Mouse (Mus musculus) spleen, postnatal 14 days (tissue): ENCODE data around the gene Rnf223.

Experiments
- DNase-seq, 2 experiments: peaks; one replicate each; pipeline ENCODE4 v3.0.0; 2021 to 2022; ENCODE audit warnings: low spot score in 2 of 2

Rnf223 gene

DNA sequence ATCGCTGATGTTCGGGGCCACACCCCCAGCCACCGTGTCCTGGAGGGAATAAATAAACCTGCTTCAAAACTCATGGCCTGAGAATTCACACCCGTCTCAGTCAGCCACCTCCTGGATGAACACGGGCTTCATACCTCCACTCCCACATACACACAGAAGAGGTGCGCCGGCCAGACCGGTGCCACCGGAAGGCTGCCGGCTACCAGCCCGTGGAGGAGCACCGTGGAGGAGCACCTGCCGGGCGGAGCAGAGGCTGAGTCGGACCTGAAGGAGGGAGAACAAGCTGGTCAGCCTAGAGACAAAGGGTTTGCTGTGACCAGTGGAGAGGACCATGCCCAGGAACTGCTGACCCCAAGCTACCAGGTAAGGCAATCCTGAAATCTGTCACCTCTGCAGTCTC lies at the start of gene Rnf223:
TSS of gene Rnf223 (plus strand) at position 78 of the 400 bp plus-strand sequence.
- DNase-seq, result no peak

DNA sequence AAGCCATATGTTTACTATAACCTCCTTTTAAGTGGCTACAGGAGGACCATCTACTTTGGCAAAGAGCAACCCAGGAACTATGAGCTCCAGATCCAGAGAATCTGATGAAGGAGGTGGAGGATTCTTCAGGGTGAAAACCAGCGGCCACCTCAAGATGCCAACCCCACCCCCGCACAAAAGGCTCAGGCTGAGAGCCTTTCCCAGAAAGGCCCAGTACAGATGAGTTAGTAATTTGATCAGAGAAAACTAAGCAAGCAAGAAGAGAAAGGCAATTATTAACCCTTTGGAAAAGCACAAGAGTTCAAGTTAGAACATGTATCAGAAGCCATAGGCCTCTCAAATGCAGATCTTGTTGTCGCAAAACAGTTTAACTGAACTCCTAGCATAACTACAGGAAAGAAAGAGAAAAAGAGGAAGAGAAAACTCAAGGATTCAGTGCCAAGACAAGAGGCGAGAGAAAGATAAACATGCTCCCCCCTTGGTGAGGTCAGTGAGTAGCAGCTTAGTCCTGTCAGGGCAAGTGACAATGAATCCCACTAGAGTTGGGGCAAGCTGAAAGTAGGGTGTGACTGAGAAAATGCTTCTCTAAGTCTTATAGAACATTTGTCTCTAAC lies 47.6 kb upstream of the Rnf223 start:
- DNase-seq, result no peak

GRCm38 (mm10) chr4:156083348-156083747 lies 47.0 kb upstream of the Rnf223 start:
- no peak for DNase-seq

DNA sequence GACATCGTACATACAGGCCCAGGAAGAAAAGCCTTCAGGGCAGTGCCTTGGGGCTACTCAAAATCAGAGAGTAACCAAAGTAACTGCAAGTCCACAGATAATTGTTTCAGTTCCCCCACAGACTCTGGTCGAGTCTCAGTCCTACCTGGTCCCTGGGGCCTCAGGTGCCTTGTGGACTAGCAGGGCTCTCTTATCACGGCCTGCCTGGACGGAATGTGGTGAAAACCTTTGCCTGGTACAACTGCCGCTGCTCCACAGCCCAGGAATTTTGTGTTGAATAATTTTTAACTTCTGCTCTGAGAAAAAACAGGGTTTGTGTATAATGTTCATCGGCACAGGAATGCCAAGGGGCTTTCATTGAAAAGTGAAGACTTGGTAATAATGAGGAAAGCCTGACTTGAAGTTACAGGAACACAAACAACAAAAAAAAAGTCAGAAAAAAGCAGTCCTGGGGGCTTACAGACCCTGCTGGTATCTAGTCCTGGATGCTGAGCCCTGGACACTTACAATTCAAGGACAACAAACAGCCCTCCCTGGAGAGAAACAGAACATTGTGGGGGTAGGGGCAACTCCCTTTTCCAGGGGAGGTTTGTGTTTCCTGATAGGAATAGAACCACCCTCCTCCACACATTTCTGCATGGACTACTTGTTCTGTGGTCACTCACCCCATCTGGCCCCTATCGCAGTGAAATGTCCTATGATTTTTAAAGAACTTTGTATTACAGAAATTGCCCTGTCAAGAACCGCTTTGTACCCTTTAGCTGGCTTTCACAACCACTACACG lies 46.0 kb upstream of the Rnf223 start:
- no peak for DNase-seq

- no peak for DNase-seq
These were observed 45.1 kb upstream of the Rnf223 start for GRCm38 (mm10) chr4:156085256-156085655.

DNA sequence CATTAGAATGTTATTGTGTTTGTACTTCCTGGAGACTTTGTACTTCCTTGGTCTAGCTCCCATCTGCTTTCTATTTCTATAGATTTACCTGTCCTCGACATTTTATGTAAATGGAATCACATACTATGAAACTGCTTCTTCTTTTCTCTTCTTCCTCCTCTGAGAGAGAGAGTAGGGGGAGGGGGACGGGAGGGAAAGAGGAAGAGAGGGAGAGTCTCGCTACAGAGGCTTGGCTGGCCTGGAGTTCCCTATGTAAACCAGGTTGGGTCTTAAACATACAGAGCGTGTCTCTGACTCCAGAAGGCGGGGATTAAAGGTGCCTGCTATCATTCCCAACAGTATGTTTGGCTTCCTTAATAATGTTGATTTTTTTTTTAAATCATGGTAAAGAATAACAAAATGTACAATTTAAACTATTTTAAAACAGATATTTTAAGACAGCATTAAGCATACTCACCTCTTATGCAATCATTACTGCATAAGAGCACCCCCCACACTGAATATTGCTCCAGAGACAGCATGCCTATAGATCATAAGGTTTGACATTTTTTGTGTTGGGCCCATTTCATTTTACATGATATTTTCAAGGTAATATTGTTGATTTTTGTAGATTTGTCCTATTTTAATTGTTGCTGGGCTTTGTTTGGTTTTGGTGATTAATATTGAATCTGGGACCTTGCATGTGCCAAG lies 42.8 kb upstream of the Rnf223 start:
- DNase-seq, result no peak

DNA sequence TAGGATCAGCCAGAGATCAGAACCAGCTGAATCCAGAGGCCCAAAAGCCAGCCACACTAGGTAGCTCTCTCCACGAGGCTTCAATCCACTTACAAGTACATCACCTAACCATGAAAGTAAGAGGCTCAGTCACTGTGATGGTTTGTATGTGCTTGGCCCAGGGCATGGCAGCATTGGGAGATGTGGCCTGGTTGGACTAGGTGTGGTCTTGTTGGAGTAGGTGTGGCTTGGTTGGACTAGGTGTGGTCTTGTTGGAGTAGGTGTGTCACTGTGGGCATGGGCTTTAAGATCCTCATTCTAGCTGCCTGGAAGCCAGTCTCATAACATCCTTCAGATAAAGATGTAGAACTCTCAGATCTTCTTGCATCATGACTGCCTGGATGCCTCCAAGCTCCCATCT lies 39.1 kb upstream of the Rnf223 start:
- DNase-seq, result no peak

GRCm38 (mm10) chr4:156092765-156093164 lies 37.5 kb upstream of the Rnf223 start:
- DNase-seq, result no peak

- no peak for DNase-seq
These were observed 36.6 kb upstream of the Rnf223 start for GRCm38 (mm10) chr4:156093758-156094157.

DNA sequence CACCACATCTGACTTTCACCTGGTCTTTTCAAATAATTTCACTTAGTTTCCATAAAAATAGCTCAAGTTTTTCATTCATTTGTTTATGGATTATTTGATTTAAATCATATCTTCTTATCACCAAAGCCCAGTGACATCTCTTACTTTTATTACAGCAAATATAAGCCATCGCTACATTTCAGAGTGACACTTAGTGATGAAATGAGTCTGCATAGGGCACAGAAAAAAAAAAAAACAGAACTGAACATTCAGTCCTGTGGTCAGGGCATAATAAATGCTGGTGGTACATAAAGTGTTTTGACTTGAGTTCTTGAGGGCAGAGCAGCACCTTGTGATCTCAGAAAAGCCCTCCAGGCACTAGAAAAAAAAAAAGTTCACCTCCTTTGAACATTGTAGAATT lies 34.1 kb upstream of the Rnf223 start:
- DNase-seq, result no peak

- DNase-seq, result no peak
These were observed 32.4 kb upstream of the Rnf223 start for GRCm38 (mm10) chr4:156097770-156098366.

DNA sequence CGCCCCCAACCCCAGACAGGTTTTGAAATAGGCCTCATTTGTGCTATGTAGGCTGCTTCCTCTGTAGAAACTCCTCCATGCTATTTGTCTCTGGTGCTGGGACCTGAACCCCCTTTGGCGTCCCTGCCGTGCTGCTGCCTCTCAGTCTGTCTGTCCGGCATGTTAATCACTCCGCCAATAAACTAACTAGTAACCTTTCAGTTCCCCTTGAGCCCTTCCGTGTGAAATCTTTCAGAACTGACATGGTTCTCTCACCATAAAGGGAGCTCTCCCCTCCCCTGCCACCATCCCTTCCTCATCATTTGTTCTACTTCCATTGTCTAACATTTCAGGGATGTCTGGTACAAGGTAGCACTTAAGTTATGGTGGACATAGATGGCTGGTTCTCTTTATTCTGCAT lies 30.9 kb upstream of the Rnf223 start:
- DNase-seq, result no peak

DNA sequence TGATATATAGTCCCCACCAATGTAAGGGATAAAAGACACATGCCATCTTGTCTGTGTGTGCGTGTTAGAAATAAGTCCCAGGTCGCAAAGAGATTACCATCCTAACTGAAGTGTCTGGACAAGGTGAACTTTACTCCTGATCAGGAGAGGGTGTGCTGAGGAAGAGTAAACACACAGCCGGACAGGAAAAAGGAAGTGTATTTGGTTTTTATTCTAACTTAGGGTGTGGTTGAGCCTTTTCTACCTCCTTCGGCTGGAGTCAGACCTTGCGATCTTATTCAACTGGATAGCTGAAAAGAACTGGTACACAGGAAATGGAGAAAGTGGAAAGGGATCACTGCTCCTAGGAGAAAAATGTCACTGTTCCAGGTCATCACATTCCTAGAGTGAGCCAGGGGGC lies 29.8 kb upstream of the Rnf223 start:
- DNase-seq, result no peak

DNA sequence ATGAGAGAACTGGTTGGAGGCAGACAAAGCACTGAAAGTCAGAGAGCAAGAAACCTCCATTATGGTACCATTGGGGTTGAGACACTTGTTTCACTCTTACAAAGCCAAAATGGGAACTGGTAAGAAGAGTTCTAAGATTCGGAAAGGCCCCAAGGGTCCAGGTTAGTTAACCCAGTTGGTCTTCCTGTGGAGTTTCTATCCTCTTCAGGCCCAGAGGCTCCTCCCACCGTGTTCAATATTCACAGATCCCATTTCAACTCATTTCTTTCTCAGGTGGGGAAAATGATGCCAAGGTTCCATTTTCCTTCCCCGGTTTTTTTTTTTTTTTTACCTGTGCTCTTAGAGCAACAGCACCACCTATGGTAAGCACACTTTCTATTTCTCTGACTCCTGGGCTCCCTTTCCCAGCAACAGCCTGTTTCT lies 28.8 kb upstream of the Rnf223 start:
- DNase-seq, result no peak

DNA sequence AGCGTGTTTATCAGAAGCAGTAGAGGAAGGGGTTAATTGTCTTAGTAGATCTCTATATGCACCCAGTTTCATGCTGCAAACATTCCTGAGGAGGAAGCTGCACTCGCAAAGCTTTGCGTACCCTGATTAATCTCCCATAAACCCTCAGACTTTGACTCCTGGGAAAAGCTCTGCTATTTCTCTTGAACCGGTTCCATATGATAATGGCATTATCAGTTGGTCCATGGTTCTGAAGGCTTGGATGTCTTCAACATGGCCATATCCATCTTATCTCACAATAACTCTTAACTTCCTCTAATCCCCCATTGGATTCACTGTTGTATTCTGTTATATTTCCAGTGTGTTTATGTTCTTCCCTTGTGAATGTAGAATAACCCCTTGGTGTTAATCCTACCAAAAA lies 27.0 kb upstream of the Rnf223 start:
- DNase-seq, result no peak

- DNase-seq, result peak in 1 of 2 experiments; percentile 35
These were observed 21.4 kb upstream of the Rnf223 start for GRCm38 (mm10) chr4:156108606-156109546.

DNA sequence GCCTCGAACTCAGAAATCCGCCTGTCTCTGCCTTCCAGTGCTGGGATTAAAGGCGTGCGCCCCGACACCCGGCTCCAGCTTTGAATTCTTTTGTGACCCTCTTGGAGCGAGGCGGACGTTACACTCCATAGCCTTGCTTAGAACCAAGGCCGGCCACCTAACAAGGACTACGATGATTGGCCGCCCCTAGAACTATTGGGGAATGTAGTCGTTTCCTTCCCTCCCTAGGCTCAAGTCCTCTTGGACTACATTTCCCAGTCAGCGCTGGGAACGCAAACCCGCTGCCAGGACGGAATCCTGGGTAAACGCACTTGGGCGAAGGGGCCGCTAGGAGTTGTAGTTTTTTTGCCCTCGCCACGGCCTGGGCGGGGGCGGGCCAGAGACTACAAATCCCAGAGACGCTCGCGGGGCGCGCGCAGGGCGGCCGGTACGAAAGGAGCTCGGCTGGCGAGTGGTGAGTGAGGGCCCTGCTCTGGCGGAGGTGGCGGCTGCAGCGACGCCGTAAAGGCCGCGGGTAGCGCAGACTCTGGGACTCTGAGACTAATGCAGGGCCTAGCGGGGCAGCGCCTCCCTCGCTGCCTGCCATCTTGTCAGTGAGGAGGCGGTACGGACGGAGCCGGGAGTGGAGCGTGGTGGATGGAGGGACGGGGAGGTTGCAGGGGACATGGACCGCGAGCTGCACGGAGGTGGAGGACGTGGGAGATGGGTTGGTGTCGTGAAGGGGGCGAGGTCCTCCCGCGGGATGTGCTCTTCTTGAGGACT lies 20.6 kb upstream of the Rnf223 start, which contains the start of gene 9430015G10Rik:
TSS of gene 9430015G10Rik (plus strand) at position 413 of the 762 bp plus-strand sequence.
- DNase-seq, result peak; percentile 94 to 96

GRCm38 (mm10) chr4:156124077-156124476 lies 6.2 kb upstream of the Rnf223 start:
- DNase-seq, result no peak

DNA sequence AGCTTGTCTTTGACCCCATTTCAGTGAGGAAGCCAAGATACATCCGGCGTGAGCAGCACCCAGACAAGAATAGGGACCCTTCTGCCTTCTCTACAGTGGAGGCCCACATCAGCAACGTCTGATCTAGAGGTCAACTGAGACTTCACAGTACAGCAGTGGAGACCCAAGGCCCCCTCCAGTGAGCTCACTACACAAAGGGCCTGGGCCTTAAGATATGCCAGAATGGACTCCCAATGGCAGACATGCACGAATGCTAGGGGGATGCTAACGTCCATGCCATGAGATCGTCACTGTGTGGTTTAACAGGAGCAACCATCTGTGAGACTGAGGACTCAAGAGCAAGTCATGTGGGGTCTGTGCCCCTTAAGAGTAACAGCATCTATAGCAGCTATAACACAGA lies 4.9 kb upstream of the Rnf223 start:
- no peak for DNase-seq

DNA sequence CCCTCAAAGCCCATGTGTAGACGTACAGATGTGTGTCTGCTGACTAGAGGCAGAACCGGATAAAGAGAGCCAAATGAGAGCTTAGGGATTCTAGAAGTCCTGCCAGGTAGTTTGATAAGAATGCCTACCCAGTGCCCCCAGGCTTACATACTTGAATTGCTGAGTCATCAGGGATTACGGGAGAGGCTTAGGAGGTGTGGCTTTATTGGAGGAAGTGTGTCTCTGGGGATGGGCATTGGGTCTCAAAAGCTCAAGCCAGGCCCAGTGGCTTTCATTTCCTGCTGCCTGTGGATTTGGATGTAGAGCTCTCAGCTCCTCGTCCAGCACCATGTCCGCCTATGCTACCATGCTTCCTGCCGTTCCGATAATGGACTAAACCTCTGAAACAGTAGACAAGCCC lies 3.5 kb upstream of the Rnf223 start:
- no peak for DNase-seq
